27 mouse cellular contexts compared by ENCODE assay signal in the genomic region with DNA sequence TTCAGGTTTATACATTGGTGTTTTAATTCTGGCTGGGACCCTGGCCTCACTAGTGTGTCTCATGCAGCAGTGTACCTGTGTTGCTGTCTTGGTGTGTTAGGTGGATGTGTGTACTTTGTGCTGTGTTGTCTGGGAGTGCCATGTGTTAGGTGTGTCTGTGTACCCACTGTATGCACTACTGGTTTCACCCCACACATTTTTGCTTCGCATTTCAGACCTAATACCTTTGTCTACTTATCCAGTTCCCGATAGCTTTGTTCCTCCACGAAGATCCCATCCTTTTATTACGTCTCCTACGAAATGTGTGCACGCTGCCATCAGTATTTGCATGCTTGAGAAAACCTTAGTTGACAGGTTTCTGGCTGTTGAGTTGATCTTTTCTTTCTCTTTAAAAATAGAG.
"Had no signal": no experiment of that assay in that cellular context is flagged by ENCODE, and none has a peak within 500 bp of the region (broad histone marks: within the 10 kb centered on the region; RNA-seq: fewer than 3 reads in every experiment).

No protein-coding gene starts in this region.

- DNase-seq: gastrocnemius, adult 2 months; gastrocnemius, postnatal 10 days; gastrocnemius, postnatal 25 days; heart, adult 2 months; heart, postnatal 14 days; heart, postnatal 36 days; kidney, adult 18-20 months; kidney, adult 8-10 months; kidney, postnatal 10 days; kidney, postnatal 25 days; kidney, postnatal 4 days; liver had no signal

- H3K27me3 ChIP-seq: heart, embryonic 13.5 days; heart, embryonic 15.5 days; hindbrain, embryonic 12.5 days; intestine, embryonic 15.5 days; limb, embryonic 12.5 days had no signal

- H3K27ac ChIP-seq: heart, adult 2 months; heart, embryonic 13.5 days; heart, embryonic 15.5 days; hindbrain, embryonic 10.5 days; hindbrain, embryonic 12.5 days; hindbrain, embryonic 14.5 days; intestine, embryonic 15.5 days; layer of hippocampus, adult 2 months; left cerebral cortex, adult 2 months; limb, embryonic 10.5 days; limb, embryonic 12.5 days had no signal

- ATAC-seq: hindbrain, embryonic 16.5 days; inflammation-experienced regulatory T-cells, adult 6 months; intestine, embryonic 15.5 days; intestine, postnatal 0 days had no signal

- H3K4me1 ChIP-seq: hindbrain, embryonic 10.5 days; limb, embryonic 10.5 days; limb, embryonic 12.5 days had no signal

- H3K9me3 ChIP-seq: heart, embryonic 13.5 days; heart, embryonic 15.5 days; hindbrain, embryonic 10.5 days; hindbrain, embryonic 12.5 days; intestine, embryonic 15.5 days; limb, embryonic 10.5 days; limb, embryonic 12.5 days had no signal

- H3K4me3 ChIP-seq: gastrocnemius, adult 2 months; heart, adult 2 months; heart, embryonic 13.5 days; heart, embryonic 15.5 days; hindbrain, embryonic 10.5 days; hindbrain, embryonic 12.5 days; intestine, embryonic 15.5 days; layer of hippocampus, adult 2 months; left cerebral cortex, adult 2 months; limb, embryonic 10.5 days; limb, embryonic 12.5 days had no signal

- H3K4me2 ChIP-seq: heart, embryonic 11.5 days; heart, embryonic 13.5 days; heart, embryonic 15.5 days; hindbrain, embryonic 12.5 days; hindbrain, embryonic 14.5 days; intestine, embryonic 15.5 days; limb, embryonic 12.5 days; liver, embryonic 11.5 days had no signal

- H3K9ac ChIP-seq: heart, embryonic 13.5 days; heart, embryonic 15.5 days; hindbrain, embryonic 12.5 days; hindbrain, embryonic 14.5 days; intestine, embryonic 15.5 days; limb, embryonic 12.5 days had no signal
